Mouse (Mus musculus): ENCODE results near the gene Vwa1. TPM values are rescaled to one million over a fixed set of nuclear protein-coding genes. Genes with fewer than 3 reads are reported as not detected.

Vwa1 gene
- total RNA-seq, 2 experiments from 2014 or later = 16.8 to 21.5 TPM

- peak; percentile 78 for DNase-seq
These were observed 6.4 kb upstream of the Vwa1 start for GRCm38 (mm10) chr4:155780895-155781294.

GRCm38 (mm10) chr4:155779498-155779897, 5.0 kb upstream of the Vwa1 start:
- no peak for DNase-seq

GRCm38 (mm10) chr4:155777816-155778215, 3.3 kb upstream of the Vwa1 start:
- no peak for DNase-seq

- no peak for DNase-seq
These were observed 2.3 kb upstream of the Vwa1 start for GRCm38 (mm10) chr4:155776704-155777335.

GRCm38 (mm10) chr4:155775855-155776254, 1.4 kb upstream of the Vwa1 start:
- DNase-seq = peak; percentile 57

- DNase-seq = peak; percentile 69
These were observed 658 bp upstream of the Vwa1 start for GRCm38 (mm10) chr4:155774971-155775740.

- no peak for DNase-seq
These were observed 991 bp downstream of the Vwa1 start for GRCm38 (mm10) chr4:155773335-155774078.

- no peak for DNase-seq
These were observed 1.7 kb downstream of the Vwa1 start for GRCm38 (mm10) chr4:155772786-155773185.

- DNase-seq = no peak
These were observed 2.8 kb downstream of the Vwa1 start for GRCm38 (mm10) chr4:155771706-155772105.

- DNase-seq = peak; percentile 74
These were observed 3.9 kb downstream of the Vwa1 start for GRCm38 (mm10) chr4:155770626-155771025.

GRCm38 (mm10) chr4:155769880-155770512, 4.5 kb downstream of the Vwa1 start:
- DNase-seq = peak; percentile 94

- no peak for DNase-seq
These were observed 5.0 kb downstream of the Vwa1 start for GRCm38 (mm10) chr4:155769496-155769879.

GRCm38 (mm10) chr4:155762357-155762756, 12.1 kb downstream of the Vwa1 start:
- DNase-seq = no peak

GRCm38 (mm10) chr4:155761356-155762099, 13.0 kb downstream of the Vwa1 start:
- no peak for DNase-seq

GRCm38 (mm10) chr4:155760613-155761355, 13.7 kb downstream of the Vwa1 start, which contains the start of gene Atad3a:
Gene Atad3a, minus strand, starts transcription at chr4:155761093.
- DNase-seq = peak; percentile 98

- no peak for DNase-seq
These were observed 14.5 kb downstream of the Vwa1 start for GRCm38 (mm10) chr4:155759862-155760612.

- DNase-seq = no peak
These were observed 17.5 kb downstream of the Vwa1 start for GRCm38 (mm10) chr4:155757011-155757410.

GRCm38 (mm10) chr4:155746575-155747490, 27.7 kb downstream of the Vwa1 start:
- no peak for DNase-seq

GRCm38 (mm10) chr4:155746036-155746548, 28.4 kb downstream of the Vwa1 start:
- DNase-seq = no peak
